Mouse (Mus musculus) ES-E14 (cell line): ENCODE data around the gene Tnik.

Experiments
- CHD2 ChIP-seq: IDR thresholded peaks from 2 replicates; pipeline ENCODE4 v1.6.1; 2014; ENCODE audit warnings: mild to moderate bottlenecking, low read depth, low read length, inconsistent platforms
- MAFK ChIP-seq: IDR thresholded peaks from 2 replicates; pipeline ENCODE4 v1.6.1; 2014; ENCODE audit warnings: mild to moderate bottlenecking, low read depth, low read length, inconsistent platforms; ENCODE audit not compliant: insufficient read depth
- ZC3H11A ChIP-seq: IDR thresholded peaks from 2 replicates; pipeline ENCODE4 v1.6.1; 2012; ENCODE audit warnings: low read depth, mild to moderate bottlenecking, inconsistent platforms, low read length, borderline replicate concordance
- ZNF384 ChIP-seq: IDR thresholded peaks from 2 replicates; pipeline ENCODE4 v1.6.1; 2012; ENCODE audit warnings: low read depth, low read length, inconsistent platforms

- TF ChIP-seq ZC3H11A (no peak), MAFK (no peak), ZNF384 (no peak), CHD2 (no peak)
Measured at GRCm38 (mm10) chr3:28242561-28242960, 20.5 kb upstream of the Tnik start.
